Mouse (Mus musculus): ENCODE data around the gene Limd1.

The Limd1 gene

GRCm38 (mm10) chr9:123478586-123479195, at the start of gene Limd1:
Limd1 (plus strand) TSS chr9:123478706.
- peak; percentile 59 to 70 for DNase-seq

GRCm38 (mm10) chr9:123429863-123430262, 48.6 kb upstream of the Limd1 start:
- no peak for DNase-seq

GRCm38 (mm10) chr9:123430973-123431372, 47.5 kb upstream of the Limd1 start:
- DNase-seq = no peak

- DNase-seq = no peak
Observed at GRCm38 (mm10) chr9:123438223-123438622, 40.3 kb upstream of the Limd1 start.

GRCm38 (mm10) chr9:123440230-123441058, 38.1 kb upstream of the Limd1 start:
- DNase-seq = no peak

GRCm38 (mm10) chr9:123447101-123447500, 31.4 kb upstream of the Limd1 start:
- peak; percentile 70 for DNase-seq

- DNase-seq = no peak
Observed at GRCm38 (mm10) chr9:123448594-123448993, 29.9 kb upstream of the Limd1 start.

- DNase-seq = peak; percentile 83 to 86
Observed at GRCm38 (mm10) chr9:123450174-123450573, 28.3 kb upstream of the Limd1 start.

GRCm38 (mm10) chr9:123451772-123452171, 26.7 kb upstream of the Limd1 start:
- no peak for DNase-seq

- no peak for DNase-seq
Observed at GRCm38 (mm10) chr9:123456634-123457602, 21.6 kb upstream of the Limd1 start.

GRCm38 (mm10) chr9:123457603-123458002, 20.9 kb upstream of the Limd1 start:
- DNase-seq = no peak

- no peak for DNase-seq
Observed at GRCm38 (mm10) chr9:123467141-123467620, 11.3 kb upstream of the Limd1 start.

- DNase-seq = no peak
Observed at GRCm38 (mm10) chr9:123468406-123469085, 10.0 kb upstream of the Limd1 start.

- no peak for DNase-seq
Observed at GRCm38 (mm10) chr9:123469087-123469486, 9.4 kb upstream of the Limd1 start.

GRCm38 (mm10) chr9:123473377-123473776, 5.1 kb upstream of the Limd1 start:
- DNase-seq = no peak

GRCm38 (mm10) chr9:123475569-123475968, 2.9 kb upstream of the Limd1 start:
- DNase-seq = no peak

- peak in 1 of 2 experiments; percentile 53 for DNase-seq
Observed at GRCm38 (mm10) chr9:123478031-123478585, 398 bp upstream of the Limd1 start.

GRCm38 (mm10) chr9:123479196-123479669, 727 bp downstream of the Limd1 start:
- DNase-seq = peak in 1 of 2 experiments; percentile 48

GRCm38 (mm10) chr9:123479876-123480252, 1.4 kb downstream of the Limd1 start:
- no peak for DNase-seq

- peak; percentile 77 to 79 for DNase-seq
Observed at GRCm38 (mm10) chr9:123480253-123480921, 1.9 kb downstream of the Limd1 start.

- DNase-seq = peak in 1 of 2 experiments; percentile 23
Observed at GRCm38 (mm10) chr9:123481136-123481535, 2.6 kb downstream of the Limd1 start.

Data from B cell, adult 2 months (primary cell).